Mouse (Mus musculus): Measurements from ENCODE around the gene Gpc6. TPM values are rescaled to one million over a fixed set of nuclear protein-coding genes. Genes with fewer than 3 reads are reported as not detected.

The Gpc6 gene
- polyA plus RNA-seq, 1 experiment, result 14.0 TPM

DNA sequence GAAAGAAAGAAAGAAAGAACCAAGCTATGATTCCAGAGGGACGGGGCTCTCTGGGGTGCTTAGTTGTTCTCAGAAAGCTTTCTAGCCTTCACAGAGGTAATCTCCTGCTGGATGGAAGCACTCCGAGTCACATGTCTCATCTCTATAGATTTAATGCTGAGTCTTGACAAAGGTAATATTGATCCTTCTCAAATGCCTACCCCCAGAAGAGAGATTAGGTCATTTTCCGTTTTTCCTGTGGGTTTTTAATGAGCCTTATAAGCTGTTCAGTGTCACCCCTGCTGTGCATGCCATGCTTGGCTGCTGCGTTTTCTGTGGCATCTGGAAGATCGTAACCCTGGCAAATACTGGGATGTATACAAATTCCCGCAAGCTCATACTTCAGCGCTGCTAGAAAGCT is 527.0 kb downstream of the Gpc6 start:
- DNase-seq (ENCODE audit: low spot score), result no peak

DNA sequence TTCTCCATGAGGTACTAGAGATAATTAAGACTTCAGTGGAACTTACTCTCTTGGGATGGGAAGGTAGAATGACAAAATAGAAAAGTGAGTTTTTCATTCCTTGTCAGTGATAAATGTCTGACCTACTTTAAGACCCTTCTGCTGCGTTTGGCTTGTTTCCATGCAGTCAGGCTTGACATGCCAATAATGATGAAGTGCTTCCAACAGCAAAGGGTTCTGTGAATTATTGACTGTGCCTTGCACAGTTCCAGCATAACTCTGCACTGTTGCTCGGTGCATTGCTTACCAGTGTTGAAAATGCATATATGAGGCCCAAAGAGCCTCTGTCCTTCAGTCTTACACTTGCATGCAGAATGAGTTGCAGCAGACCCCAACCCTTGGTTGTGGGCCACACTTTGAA is 548.3 kb downstream of the Gpc6 start:
- no peak for DNase-seq (ENCODE audit: low spot score)

DNA sequence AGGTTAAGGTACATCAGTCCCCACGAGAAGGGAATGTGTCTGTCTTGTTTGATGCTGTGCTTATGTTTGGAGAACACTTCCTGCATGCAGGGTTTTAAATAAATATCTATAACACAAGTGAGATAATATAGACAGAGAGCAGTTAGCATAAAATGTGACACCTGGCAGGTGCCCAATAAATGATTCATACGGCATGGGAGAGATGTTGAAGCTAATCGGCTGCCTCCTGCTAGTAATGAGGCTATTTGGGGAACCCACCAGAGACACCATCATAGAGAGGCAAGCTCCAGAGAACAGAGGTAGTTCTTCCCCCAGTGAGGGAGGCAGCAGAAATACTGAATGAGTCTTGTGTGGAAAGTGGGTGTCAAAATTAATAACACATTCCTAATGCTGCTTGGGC is 553.8 kb downstream of the Gpc6 start:
- DNase-seq (ENCODE audit: low spot score), result no peak

DNA sequence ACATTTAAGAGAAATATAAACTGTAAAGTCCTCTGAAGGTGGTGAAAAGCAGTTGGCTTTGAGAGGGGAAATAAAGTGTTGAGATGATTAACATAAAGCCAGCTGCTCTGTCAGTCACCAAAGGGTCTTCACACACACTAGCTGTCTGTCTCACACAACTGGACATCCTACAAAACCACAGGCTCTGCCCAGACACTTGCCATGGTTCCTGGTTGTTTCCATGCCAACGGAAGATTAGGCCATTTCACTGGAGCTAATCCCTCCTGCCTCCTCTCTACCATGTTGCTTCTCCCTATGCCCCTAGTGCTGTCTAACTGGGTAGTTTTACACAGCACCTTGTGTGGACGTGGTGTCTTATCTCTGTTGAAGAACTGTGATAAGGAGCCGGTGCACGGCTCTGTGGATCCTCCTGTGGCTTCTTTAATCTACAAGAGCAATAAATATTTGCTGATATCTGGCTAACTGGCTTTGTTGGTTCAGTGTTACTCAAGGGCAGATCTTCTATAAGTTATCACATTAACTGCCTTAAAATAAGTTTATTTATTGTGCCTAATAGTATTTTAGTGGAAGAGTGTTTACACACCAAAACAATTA is 562.1 kb downstream of the Gpc6 start:
- no peak for DNase-seq (ENCODE audit: low spot score)

DNA sequence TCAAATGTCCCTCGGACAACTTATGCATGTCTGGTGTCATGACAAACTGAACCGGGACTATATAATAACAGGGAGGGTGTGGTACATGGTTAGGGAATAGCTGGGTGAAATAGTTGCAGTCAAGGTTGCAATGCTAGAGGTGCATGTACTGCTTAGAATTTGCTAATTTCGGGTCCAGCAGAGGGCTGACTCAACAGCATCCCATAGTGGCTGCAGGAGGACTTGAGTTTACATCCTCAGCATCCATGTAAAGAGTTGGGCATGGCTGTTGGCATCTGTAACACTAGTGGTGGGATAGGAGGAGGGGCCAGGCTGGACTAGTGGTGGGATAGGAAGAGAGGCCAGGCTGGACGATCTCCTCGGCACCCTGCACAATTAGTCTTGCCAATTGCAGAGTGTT is 565.4 kb downstream of the Gpc6 start:
- DNase-seq (ENCODE audit: low spot score), result no peak

DNA sequence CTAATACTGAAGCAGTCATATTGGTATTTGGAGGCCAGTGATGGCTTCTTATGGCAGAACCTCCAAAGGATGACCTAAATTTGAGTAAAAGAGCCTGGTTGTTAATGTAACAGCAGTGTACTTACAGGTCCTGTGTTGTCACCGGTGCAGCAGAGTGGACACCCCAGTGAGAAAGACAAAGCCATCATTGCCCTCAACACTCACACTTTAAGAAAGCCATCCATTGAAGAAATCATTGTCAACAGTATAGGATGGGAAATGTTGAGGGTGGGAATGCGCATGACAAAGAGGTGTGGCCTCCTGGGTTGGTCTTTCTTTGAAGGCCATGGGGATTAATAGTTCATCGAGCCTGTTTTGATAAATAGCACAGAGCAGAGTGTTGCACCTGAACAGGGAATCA is 570.0 kb downstream of the Gpc6 start:
- DNase-seq (ENCODE audit: low spot score), result no peak

DNA sequence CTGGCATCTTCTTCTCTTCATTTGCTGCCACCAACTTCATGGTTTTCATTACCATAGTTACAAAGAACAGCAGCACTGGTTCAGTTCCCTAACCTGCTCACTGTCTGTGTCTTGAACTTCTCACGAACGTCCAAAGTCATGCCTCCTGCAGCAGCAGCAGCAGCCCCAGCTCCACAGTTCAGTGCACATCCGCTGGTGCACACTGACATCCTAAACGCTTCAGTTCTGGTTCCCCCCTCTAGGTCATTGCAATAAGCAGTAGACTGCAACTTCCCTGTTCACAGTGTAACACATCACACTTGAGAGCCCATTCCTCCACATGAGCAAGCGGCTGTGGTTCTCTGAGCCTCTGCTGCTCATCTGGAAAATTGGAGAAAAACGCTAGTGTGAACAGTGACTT is 573.7 kb downstream of the Gpc6 start:
- DNase-seq (ENCODE audit: low spot score), result no peak

DNA sequence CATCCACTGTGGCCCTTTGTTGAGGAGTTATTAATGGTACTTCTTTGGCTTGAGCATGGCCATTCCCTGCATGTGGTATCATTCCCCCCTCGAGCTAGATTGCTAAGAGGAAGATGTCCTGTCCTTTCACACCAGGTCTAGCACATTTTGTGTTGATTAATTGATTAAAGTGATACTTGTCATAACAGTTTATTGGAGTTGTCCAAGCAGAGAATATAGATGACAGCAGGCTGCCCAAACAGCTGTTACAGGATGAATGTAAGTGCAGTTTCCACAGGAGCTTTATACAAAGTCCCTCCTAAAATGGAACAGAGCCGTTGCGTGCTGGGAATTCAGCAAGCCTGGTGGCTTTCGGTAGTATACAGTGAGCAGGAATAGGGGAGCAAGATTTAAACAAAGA is 574.2 kb downstream of the Gpc6 start:
- no peak for DNase-seq (ENCODE audit: low spot score)

DNA sequence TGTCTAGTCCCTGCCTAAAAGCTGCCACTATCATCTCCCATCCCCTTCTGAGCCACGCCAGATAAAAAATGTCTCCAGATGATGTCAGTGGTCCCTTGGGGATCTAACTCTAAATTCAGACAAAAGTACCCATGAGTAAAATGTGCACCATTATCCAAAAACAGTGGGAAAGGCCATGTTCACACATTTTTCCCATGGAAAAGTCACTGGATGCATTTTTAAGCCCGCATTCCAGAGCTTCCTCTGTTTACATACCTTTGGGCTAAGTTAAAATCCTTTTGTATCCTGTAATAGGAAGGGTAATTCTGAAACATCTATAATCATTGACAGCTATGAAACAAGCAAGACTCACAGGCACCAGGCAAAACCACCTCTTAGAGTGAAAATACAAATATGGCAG is 589.7 kb downstream of the Gpc6 start:
- DNase-seq (ENCODE audit: low spot score), result no peak

DNA sequence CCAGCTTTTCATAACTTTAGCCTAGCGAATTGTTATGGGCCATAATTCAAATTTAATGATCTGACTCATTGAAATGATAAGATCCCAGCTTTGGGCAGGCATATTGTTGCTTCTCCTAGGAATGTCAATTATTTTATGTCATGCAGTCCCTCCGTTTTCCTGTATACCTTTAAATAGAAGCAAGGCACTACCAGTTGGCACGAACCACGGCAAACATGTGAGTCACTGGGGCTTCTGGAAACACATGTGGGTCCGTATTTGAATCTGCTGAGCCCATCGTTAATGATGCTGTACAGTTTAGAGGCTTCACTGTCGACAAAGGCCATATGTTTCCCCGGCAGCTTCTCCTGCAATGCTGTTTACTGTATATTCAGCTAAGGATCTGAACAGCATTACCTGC is 594.5 kb downstream of the Gpc6 start:
- no peak for DNase-seq (ENCODE audit: low spot score)

DNA sequence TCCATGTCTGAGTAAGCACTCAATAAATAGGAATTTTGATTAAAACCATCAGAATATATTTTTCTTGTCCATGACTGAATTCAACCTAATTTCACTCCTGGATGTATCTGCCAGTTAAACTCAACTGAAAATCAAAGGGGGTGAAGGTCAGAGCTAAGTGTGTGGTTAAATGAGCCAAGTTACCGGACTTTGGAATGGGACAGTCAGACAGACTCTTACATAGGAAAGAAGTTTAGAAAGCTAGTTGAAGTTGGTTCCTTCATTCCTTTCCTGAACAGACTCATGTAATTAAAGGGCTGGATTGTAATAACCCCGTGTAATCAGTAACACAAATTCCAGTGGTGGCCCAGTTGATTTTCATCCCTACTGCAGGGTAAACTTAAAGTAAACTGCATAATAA is 595.6 kb downstream of the Gpc6 start:
- DNase-seq (ENCODE audit: low spot score), result no peak

DNA sequence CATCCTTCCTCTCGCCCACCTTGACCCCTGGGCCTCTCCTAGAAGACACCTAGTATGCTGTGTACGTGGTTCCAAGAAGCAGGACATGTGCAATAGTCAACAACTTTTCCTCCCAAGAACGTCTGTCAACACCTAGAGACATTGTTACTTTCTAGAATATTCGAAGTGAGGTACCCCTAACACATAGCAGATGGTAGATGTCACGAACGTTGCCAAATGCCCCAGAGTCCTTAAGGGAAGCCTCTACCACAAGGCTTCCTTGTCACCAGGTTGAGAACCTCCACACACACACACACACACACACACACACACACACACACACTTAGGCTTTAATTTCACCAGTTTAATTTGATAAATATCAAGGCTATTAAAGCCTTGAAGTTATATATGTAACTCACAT is 600.0 kb downstream of the Gpc6 start:
- no peak for DNase-seq (ENCODE audit: low spot score)

DNA sequence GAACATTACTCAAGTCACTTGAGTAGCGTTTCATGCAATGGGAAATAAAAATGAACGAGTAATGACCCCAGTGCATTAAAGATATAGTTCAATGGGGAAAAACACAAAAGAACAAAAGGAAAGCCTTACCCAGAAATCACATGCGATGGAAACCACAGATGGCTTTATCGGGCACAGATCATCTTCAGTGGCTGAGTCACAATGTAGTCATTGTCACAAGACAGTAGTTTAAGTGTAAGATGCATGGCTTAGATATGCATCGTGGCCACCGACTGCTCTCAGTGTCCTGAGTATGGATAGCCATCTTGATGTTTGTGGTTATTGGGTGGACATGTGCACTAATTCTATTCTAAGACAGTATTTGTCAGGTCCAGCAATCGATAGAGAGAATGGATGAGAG is 601.9 kb downstream of the Gpc6 start:
- no peak for DNase-seq (ENCODE audit: low spot score)

DNA sequence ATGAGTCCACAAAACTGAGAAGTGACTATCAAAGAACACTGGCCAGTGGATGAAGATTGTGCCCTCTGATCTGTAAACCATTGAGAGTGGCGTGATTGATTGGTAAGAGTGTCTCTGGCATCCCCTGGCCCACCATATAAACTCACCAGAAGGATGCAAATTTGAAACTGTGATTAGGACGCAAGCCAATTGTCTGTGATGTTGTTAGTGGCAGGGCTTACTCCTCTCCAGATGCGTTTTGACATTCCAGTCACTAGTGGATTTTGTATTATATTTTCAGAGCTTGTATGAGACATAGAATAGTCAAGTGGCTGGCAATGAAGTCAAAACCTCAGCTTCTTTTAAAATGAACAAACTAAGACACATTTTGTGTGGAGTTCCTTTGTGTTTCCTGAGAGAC is 604.3 kb downstream of the Gpc6 start:
- DNase-seq (ENCODE audit: low spot score), result no peak

DNA sequence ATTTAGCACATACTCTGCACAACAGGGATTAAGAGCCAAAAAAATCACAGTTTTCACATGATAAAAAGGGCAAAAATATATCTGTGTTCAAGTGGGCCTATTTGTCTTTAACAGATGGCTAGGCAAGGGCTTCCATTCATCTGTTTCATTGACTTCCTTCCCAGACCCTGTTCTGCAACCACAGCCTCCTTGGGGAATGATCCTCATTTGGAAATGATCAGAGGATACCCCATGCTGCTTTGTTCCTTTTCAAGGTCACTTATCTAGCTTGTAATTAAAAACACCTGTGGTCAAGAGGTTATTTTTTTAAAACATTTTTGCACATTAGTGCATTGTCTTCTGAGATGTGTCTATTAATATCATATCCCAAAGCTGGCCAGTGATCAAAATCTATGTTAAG is 627.7 kb downstream of the Gpc6 start:
- DNase-seq (ENCODE audit: low spot score), result no peak

DNA sequence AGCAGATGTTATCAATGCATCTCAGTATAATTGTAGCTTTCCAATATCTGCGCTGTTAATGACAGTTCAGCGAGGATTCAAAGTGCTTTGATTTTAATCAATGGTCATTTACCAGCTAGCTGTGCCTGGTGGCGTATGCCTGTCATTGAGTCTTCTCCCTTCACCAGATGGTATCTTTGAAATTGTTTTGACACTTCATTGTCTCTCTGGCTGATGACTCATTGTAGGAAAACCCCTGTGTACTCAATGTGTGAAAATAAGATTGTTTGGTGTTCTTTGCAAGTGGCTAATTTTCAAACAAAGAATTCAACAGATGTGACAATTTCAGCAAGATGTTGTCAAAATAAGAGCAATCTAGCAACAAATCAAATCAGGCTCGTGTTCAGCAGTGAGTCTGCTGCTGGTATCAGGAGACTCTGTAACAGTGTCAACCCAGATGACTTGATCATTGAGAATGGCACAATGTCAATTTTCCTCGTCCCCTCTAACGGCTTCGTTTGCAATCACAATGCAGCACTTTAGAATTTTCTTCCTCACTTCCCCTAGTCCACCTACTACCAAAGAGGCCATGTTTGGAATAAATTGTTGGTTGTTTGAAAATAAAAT is 631.7 kb downstream of the Gpc6 start:
- DNase-seq (ENCODE audit: low spot score), result no peak

DNA sequence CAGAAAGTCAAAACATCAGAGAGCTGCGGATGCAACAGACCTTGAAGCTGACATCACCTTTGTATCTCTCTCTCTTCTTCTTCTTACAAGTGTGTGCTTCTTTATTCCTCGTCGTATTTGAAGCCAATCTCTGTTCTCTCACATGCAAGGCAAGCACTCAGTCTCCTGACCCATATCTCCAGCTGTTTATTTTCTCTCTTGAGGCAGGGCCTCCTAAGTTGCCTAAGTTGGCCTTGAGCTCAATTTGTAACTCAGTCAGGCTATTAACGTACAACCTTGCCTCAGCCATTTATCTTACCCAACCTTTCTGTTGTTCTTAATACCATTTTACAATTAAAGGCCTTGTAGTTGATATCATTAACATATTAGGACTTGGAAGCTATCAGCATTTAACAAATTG is 637.0 kb downstream of the Gpc6 start:
- no peak for DNase-seq (ENCODE audit: low spot score)

DNA sequence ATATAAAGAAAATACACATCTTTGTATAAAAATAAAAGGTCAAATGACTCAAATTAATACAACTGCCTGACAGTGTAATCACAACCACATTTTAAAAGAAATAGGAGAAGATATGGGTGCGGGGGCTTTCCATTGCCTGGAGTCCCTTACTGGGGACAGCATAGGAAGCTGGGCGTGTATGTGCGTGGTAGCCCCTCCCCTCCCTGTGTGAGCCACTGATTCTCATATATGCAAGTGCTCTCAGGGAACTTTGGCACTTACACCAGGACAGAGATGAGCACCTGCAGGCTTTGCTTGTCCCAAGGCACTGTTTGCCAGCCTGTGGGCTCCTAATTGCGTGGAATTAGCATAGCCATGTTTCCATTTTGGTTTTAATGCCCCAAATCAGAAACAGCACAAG is 644.2 kb downstream of the Gpc6 start:
- DNase-seq (ENCODE audit: low spot score), result no peak

DNA sequence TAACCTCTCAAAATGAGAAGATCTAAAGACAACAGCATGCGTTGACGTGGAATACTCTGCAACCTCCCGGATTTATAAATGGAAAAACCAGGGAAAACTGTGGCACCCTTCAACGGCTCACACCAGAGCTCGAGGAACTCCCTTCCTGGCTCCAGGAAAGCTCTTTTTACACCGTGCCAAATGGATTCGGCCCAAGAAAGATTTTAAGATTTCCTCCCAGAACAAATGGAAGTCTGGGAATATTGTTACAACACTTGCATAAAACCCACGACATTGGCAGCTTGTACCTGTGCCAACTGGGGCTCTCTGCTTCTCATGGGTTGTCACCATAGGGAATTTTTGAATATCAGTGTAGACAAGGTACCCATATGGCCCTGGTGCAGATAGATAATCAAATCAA is 647.1 kb downstream of the Gpc6 start:
- no peak for DNase-seq (ENCODE audit: low spot score)

DNA sequence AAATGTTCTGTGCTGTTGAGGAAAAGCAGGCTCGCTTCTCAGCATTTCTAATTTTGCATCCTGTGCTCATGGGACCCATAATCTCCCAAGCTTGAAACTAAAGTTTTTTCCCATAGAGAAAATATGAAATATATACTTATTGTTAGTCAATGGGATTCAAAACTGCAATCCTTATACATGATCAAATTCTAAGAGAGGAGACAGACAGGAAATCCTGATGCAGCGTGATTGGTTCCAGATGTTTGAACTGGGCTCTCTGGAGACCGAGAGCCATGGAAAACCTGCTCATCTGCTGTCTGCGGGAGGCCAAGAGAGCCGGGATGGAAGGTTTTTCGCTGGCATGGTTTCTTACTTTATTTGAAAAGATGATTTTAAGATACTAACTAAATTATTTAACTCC is 649.1 kb downstream of the Gpc6 start:
- DNase-seq (ENCODE audit: low spot score), result no peak

DNA sequence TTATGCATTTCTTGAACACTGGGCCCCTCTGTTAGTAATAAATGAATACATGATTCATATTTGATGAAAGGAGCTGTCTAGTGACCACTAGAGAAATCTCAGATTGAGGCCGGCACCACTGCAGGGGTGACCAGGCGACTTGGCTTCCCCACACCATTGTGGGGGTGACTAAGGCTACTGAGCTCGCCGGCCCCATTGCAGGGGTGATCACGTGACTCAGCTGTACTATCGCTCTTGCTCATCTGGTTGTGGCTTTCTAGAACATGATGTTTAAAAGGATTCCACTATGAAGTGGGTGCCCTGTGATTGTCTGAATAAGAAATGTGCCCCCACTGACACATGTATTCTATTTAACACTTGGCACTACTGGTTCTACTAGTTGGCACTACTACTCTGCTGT is 656.6 kb downstream of the Gpc6 start:
- DNase-seq (ENCODE audit: low spot score), result no peak

DNA sequence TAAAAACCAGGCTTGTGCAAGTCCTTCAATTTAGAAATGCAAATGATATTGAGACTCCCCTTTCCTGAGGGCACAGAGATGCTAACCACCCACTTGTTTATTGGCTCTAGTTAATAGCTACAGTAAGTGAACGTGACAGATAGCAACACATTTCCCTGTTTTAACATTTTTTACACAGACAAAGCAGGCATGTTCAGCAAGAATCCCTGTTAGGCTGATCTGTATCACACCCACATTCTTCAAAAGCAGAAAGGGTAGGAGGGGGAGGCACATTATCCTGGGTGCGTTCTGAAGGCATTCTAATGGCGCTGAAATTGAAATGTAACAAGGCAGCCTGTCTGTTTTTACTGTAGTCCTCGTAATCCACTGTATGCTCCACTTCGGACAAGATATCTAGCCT is 674.6 kb downstream of the Gpc6 start:
- DNase-seq (ENCODE audit: low spot score), result no peak

DNA sequence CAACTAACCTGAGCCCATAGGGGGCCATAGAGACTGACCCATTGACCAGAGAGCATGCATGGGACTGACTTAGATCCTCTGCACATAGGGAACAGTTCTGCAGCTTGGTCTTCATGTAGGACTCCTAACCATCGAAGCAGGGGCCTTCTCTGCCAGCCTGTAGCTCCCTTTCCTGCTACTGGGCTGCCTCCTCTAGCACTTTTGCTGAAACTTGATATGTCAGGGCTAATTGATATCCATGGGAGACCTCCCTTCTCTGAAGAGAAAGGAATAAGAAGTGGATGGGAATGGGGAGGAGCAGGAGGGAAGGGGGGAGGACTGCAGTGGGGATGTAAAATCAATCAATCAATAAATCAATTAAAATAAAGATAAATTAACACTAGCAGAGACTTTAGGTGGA is 678.7 kb downstream of the Gpc6 start:
- DNase-seq (ENCODE audit: low spot score), result no peak

DNA sequence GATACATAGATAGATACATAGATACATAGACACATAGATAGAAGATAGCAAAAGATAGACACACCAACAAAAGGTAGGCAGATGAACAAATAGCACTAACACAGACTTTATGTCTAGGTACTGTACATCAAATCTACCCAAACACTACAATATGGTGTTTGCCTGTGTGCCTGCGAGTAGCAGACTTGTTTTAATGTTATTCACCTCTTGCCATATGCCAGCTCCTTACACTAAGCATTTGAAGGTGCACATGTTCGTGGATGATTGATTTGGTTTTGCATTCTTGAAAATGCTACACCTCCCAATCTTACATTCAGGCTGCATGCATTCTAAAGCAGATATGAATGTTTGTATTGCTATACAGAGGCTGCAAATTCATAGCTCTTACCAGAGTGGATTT is 680.6 kb downstream of the Gpc6 start:
- no peak for DNase-seq (ENCODE audit: low spot score)

Data from urinary bladder, adult 2 months (tissue).